Mouse (Mus musculus): ENCODE results near the gene Eif3k. TPM values are rescaled to one million over a fixed set of nuclear protein-coding genes. Genes with fewer than 3 reads are reported as not detected.

Gene Eif3k
- total and polyA plus RNA-seq, 2 experiments from 2014 or later = 309 to 472 TPM

DNA sequence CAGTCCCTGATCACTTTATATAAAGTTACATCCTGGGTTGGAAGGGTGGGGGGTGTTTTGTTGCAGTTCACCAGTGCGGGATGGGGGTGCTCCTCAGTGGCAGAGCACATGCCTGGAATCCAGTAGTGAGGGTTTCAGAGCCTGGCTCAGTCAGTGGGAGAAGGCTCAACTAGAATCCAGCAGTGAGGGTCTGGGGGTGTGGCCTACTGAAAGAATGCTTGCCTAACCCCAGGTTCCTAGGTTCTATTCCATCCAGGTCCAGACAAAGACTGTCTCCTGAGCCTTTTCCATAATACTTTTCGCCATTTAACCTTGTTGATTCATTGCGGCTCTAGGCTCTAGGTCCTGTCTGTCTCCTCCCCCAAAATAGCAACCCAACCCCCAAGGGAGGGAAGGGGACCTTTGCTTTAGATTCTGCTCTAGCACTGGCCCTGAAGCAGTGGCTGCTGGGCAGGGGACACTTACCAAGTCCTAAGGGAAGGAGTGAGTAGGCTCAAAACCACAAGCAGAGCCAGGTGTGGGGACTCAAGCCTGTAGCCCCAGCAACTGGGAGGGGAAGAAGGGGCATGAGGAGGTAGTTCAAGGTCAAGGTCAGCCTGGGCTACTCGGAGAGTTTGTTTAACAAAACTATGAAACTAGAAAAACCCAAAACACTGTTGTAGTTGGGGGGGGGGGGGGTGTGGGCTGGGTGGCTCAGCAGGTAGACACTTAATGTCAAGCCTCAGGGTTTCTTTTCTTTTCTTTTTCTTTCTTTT lies 14.7 kb downstream of the Eif3k start:
- H3K9me3 ChIP-seq (ENCODE audit: low read length) = no peaks in the 10 kb centered on the region
- no peak for TF ChIP-seq CTCF (IDR thresholded peaks at IDR 0.05; ENCODE audit: low read depth)
- no peak overlapping the region for H3K4me3 ChIP-seq (ENCODE audit: low read length)
- no peak overlapping the region for H3K4me2 ChIP-seq (ENCODE audit: low read depth, low read length)
- 69% methylated on average over 4 of the region's 4 CpGs for WGBS
- H3K9ac ChIP-seq (replicated peaks; ENCODE audit: low read length) = no peak overlapping the region
- H3K27me3 ChIP-seq (ENCODE audit: insufficient read depth, low read length) = no peaks in the 10 kb centered on the region
- no peak overlapping the region for H3K27ac ChIP-seq
- peaks cover 10% of the 10 kb centered on the region; the same call in 1 of the 2 replicates for H3K36me3 ChIP-seq (ENCODE audit: insufficient read depth, low read length)
- H3K4me1 ChIP-seq (ENCODE audit: insufficient read depth, low read length) = no peaks in the 10 kb centered on the region
- ATAC-seq (no peak), DNase-seq (ENCODE audit: low spot score) (no peak)

DNA sequence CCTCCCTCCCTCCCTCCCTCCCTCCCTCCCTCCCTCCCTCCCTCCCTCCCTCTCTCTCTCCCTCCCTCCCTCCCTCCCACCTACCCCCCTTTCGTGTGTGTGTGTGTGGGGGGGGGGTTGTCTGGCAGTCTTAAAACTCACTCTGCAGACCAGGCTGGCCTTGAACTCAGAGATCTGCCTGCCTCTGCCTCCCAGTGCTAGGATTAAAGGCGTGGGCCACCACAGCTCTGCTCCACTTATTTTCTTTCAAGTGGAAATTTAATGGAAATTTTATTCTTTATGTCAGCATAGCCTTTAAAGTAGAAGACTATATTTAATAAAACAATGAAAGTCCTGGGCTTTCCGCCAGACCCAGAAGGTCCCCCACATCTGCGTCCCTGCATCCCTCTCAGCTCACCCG lies 15.5 kb downstream of the Eif3k start:
- TF ChIP-seq CTCF (IDR thresholded peaks at IDR 0.05; ENCODE audit: low read depth) = no peak
- no peaks in the 10 kb centered on the region for H3K27me3 ChIP-seq (ENCODE audit: insufficient read depth, low read length)
- 0 out of 2 replicates have a peak, but pooled peaks cover 2% of the 10 kb centered on the region for H3K36me3 ChIP-seq (ENCODE audit: insufficient read depth, low read length)
- no peaks in the 10 kb centered on the region for H3K9me3 ChIP-seq (ENCODE audit: low read length)
- H3K4me3 ChIP-seq (ENCODE audit: low read length) = no peak overlapping the region
- H3K27ac ChIP-seq = no peak overlapping the region
- H3K9ac ChIP-seq (replicated peaks; ENCODE audit: low read length) = no peak overlapping the region
- no peak overlapping the region for H3K4me2 ChIP-seq (ENCODE audit: low read depth, low read length)
- DNase-seq (ENCODE audit: low spot score) (no peak), ATAC-seq (no peak)
- WGBS = 76% methylated on average over 4 of the region's 5 CpGs
- no peaks in the 10 kb centered on the region for H3K4me1 ChIP-seq (ENCODE audit: insufficient read depth, low read length)

GRCm38 (mm10) chr7:28965346-28965840 lies 16.3 kb downstream of the Eif3k start:
- H3K36me3 ChIP-seq (ENCODE audit: insufficient read depth, low read length) = no peaks in the 10 kb centered on the region
- no peak overlapping the region for H3K9ac ChIP-seq (replicated peaks; ENCODE audit: low read length)
- ATAC-seq = no peak
- peaks cover 7% of the 10 kb centered on the region for H3K4me1 ChIP-seq (ENCODE audit: insufficient read depth, low read length)
- H3K27me3 ChIP-seq (ENCODE audit: insufficient read depth, low read length) = no peaks in the 10 kb centered on the region
- no peak for DNase-seq (ENCODE audit: low spot score)
- no peak overlapping the region for H3K4me3 ChIP-seq (ENCODE audit: low read length)
- H3K9me3 ChIP-seq (ENCODE audit: low read length) = no peaks in the 10 kb centered on the region
- no peak for TF ChIP-seq CTCF (IDR thresholded peaks at IDR 0.05; ENCODE audit: low read depth)
- no peak overlapping the region for H3K4me2 ChIP-seq (ENCODE audit: low read depth, low read length)
- WGBS = 87% methylated on average over 5 of the region's 5 CpGs
- no peak overlapping the region for H3K27ac ChIP-seq

DNA sequence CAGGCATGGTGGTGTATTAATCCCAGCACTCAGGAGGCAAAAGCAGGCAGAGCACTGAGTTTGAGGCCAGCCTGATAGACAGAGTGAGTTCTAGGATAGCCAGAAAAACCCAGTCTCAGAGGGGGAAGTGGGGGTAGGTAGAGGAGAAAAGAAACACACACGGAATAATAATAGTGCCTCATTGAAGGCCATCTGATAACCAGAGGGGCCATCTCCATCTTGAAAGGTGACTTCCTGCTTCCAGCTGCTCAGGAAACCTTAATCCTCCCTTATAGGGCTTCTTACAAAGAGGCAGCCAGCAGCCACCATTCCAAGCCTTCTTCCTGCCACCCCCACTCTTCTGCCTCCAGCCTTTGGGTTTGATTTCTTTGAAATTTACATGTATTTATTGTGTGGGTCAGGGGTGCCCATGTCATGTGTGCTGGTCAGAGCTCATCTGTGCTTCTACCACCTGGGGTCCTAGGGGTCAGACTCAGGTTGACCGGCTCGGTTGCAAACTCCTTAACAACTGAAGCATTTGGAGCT lies 18.2 kb downstream of the Eif3k start:
- no peak for TF ChIP-seq CTCF (IDR thresholded peaks at IDR 0.05; ENCODE audit: low read depth)
- 84% methylated on average over 3 of the region's 3 CpGs for WGBS
- no peaks in the 10 kb centered on the region for H3K9me3 ChIP-seq (ENCODE audit: low read length)
- no peaks in the 10 kb centered on the region for H3K36me3 ChIP-seq (ENCODE audit: insufficient read depth, low read length)
- H3K4me2 ChIP-seq (ENCODE audit: low read depth, low read length) = no peak overlapping the region
- DNase-seq (ENCODE audit: low spot score) (no peak), ATAC-seq (no peak)
- H3K27me3 ChIP-seq (ENCODE audit: insufficient read depth, low read length) = no peaks in the 10 kb centered on the region
- no peak overlapping the region for H3K9ac ChIP-seq (replicated peaks; ENCODE audit: low read length)
- H3K4me1 ChIP-seq (ENCODE audit: insufficient read depth, low read length) = peaks cover 20% of the 10 kb centered on the region
- no peak overlapping the region for H3K27ac ChIP-seq
- H3K4me3 ChIP-seq (ENCODE audit: low read length) = no peak overlapping the region

- Histone ChIP-seq H3K27ac (peak within 1 kb of the TSS; percentile 88), H3K36me3 (ENCODE audit: insufficient read depth, low read length) (no peaks in the 10 kb centered on the region), H3K4me1 (ENCODE audit: insufficient read depth, low read length) (peaks cover 20% of the 10 kb centered on the region), H3K4me3 (ENCODE audit: low read length) (peak within 1 kb of the TSS; percentile 97), H3K9ac (replicated peaks; ENCODE audit: low read length) (peak within 1 kb of the TSS; percentile 92), H3K9me3 (ENCODE audit: low read length) (no peaks in the 10 kb centered on the region), H3K4me2 (ENCODE audit: low read depth, low read length) (peak within 1 kb of the TSS; percentile 83), H3K27me3 (ENCODE audit: insufficient read depth, low read length) (no peaks in the 10 kb centered on the region)
- under 1% methylated on average over 64 of the region's 76 CpGs for WGBS
- peak; percentile 95 for ATAC-seq
- TF ChIP-seq CTCF (IDR thresholded peaks at IDR 0.05; ENCODE audit: low read depth) = no peak
- peak; percentile 100 for DNase-seq (ENCODE audit: low spot score)
Measured at GRCm38 (mm10) chr7:28961927-28962670, 19.6 kb downstream of the Eif3k start, which contains the start of gene Actn4. TSS of gene Actn4 (minus strand) at chr7:28962340.

DNA sequence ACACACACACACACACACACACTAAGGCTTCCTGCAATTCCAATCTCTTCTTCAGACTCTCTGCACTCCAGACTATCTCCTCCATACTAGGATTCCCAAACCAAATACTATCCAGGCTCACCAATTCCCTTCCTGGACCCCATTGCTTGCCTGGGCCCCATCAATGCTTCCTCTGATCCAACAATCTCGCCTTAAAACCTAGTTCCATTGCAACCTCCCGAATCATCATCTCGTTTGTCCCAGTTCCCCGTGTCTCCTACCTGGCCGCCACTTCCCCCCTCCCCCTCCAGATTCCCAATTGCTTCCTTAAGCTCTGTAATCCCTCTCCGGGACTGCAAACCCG lies 20.1 kb downstream of the Eif3k start:
- no peaks in the 10 kb centered on the region for H3K36me3 ChIP-seq (ENCODE audit: insufficient read depth, low read length)
- no peak for TF ChIP-seq CTCF (IDR thresholded peaks at IDR 0.05; ENCODE audit: low read depth)
- DNase-seq (ENCODE audit: low spot score) = peak; percentile 28
- peak overlapping the region; percentile 92 for H3K9ac ChIP-seq (replicated peaks; ENCODE audit: low read length)
- peak; percentile 1; the same call in 1 of the 2 replicates for ATAC-seq
- H3K4me1 ChIP-seq (ENCODE audit: insufficient read depth, low read length) = peaks cover 20% of the 10 kb centered on the region
- no peaks in the 10 kb centered on the region for H3K27me3 ChIP-seq (ENCODE audit: insufficient read depth, low read length)
- peak overlapping the region; percentile 83 for H3K4me2 ChIP-seq (ENCODE audit: low read depth, low read length)
- WGBS = under 1% methylated on average over 7 of the region's 7 CpGs
- peak overlapping the region; percentile 97 for H3K4me3 ChIP-seq (ENCODE audit: low read length)
- H3K9me3 ChIP-seq (ENCODE audit: low read length) = no peaks in the 10 kb centered on the region
- peak overlapping the region; percentile 88 for H3K27ac ChIP-seq
